Mouse (Mus musculus): Measurements from ENCODE around the gene 1700007K13Rik. TPM values are rescaled to one million over a fixed set of nuclear protein-coding genes. Genes with fewer than 3 reads are reported as not detected.

1700007K13Rik gene
- not detected for total RNA-seq (2023)

DNA sequence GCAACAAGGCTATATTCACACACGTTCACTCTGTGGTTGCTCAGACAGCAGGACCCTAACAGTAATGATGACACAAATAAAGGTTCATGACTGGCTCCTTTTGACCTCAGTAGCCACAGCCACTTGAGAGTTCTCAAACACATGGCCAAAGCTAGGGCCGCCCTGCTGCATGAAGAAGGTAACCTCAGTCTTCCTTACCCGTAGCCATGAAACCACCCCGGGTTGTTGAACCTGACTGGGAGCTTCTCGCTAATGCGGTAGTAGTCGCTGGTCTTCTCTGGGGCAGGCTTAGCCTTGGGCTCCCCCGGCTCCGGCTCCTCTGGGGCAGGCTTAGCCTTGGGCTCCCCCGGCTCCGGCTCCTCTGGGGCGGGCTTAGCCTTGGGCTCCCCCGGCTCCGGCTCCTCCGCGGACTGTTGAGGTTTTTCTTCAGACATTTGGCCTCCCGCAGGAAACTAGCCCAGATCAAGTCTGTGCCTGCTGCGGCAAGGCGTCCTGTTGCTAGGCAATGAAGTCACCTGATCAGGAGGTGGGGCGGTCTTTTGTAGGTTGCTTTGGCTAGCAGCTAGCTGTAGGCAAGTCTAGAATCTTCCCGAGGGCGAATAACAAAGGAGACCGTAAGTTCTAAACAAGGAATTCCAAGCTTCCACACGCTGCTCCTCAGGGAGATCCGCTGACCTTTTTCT, at the start of gene 1700007K13Rik:
1700007K13Rik (minus strand) TSS at position 497 of the 683 bp plus-strand sequence.

DNA sequence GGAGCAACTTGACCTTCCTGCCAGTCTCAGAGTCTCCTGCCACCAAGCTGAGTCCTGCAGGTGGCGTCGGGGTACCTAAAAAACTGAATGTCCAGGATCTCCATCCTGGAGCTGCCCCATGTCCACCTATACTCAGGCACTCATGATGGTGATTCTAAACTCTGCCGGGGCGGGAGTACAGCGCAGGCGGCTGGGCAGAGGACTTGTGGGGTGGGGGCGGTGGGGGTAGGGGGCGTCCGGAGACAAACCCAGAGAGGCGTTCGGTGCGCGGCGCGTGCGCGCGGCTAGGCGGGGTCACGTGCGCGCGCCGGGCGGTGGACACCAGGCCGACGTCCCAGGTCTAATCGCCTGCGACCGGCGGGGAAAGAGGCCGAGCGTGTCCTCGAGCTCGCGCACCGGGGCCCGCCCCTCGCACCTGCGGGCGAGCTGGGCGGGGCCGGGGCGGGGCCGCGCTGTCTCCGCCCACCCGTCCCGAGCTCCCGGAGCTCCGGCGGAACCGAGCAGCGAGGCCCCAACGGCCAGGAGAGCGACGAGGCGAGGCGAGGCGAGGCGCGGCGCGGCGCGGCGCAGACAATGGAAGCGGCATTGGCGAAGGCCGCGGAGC, 46.8 kb upstream of the 1700007K13Rik start, which contains the start of gene Ralgds:
Ralgds (plus strand) TSS at position 328 of the 604 bp plus-strand sequence.

DNA sequence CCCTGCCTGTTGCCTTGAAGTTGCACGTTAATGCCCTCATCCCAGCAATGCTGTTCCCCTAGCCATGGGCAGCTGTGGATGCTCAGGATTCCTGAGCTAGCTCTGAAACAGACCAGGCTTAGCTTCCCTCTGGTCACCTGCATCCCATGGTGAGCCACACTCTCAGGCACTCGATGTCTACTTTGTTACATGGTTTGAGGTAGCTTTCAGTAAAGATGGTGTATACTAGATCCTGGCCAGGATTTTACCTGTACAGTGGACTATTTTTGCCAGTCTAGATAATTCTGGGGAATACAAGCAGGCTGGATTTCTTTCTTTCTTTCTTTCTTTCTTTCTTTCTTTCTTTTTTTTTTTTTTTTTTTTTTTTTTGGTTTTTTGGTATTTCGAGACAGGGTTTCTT, 39.7 kb upstream of the 1700007K13Rik start, which contains the start of gene Gm10134:
Gm10134 (plus strand) TSS at position 301 of the 400 bp plus-strand sequence.

DNA sequence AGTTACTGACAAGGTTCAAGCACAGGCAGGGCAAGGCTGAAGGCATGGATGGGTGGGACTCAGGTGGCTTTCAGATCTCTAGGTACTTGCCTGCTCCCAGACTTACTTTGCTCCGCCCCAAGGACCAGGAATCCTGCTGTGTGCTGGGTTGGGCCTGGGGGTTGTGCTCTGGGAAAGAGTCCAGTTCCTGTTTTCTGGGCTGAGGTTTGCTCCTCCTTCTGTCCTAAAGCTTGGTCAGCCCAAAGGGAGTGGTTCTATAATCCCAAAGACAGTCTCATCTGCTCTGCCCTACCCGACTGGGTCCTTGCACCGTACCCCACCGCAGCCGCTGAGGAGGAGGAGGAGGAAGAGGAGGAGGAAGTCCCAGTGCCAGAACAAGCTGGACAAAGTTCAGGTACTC, 30.5 kb upstream of the 1700007K13Rik start, which contains the start of gene Gbgt1:
Gbgt1 (plus strand) TSS at position 221 of the 400 bp plus-strand sequence.

DNA sequence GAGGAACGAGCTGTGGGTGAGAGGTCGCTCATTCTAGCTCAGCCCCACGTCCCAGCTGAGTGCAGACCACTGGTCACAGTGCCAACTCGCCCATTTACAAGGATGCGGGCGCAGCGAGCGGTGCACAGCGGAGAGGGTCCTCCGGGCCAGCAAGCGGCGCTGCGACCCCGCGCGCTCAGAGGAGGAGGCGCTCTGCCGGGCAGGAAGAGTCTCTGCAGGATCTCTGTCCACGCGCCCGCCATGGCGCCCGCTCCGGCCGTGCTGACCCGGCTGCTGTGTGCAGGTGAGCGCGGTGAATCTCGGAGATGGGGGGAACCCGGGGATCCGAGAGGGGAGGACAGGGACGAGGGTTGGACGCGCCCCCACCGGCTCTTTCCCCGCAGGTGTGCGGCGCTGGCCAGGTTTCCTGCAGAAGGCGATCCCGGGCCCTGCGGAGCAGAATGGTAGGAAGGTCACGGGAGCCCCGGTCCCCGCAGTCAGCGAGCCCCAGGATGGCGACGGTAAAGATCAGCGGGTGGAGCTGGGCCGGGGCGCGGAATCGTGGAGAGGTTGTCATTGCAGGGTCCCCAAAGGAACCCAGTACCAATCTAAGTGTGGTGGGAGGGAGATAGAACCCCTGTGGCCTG, 1.8 kb upstream of the 1700007K13Rik start, which contains the start of gene Mrps2:
Mrps2 (plus strand) TSS at position 207 of the 626 bp plus-strand sequence.

DNA sequence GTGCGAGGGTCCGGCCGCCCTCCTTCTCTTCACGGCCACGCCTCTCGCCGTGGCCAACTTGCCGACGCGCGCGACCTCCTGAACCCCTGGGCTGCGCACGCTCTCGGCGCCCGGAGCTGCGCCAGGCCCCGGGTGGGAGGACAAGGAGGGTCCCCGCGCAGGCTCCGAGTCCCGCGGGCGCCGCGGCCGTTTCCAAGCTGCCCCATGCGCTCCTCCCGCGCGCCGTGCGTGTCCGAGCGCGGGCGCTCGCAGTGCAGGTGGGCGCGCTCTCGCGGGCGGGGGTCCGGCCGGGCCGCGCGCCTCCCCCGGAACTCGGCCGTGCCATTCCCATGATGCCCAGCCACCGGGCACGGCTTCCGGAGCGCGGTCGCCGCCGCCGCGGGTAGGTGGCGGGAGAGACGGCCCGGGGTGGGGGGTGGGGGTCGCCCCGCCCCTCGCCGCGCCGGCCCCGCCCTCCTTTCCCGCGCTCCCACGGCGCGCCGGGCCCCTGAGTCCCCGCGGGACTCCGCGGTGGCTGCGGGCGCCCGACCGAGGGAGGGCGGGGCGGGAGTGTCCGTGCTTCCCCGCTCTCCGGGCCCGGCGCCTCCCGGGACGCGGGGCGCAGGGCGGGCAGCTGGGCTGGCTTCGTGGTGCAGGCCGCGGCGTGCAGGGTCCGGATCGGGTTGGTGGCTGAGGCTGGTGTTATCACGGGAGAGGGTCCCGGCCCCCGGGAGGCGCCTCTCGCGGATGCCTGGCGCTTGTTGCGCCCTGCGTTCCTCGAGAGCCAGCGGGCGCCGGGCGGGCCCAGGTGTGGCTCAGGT, 19.4 kb downstream of the 1700007K13Rik start, which contains the start of gene Ppp1r26:
Ppp1r26 (plus strand) TSS at position 286 of the 800 bp plus-strand sequence.

Other genes with a start within 250 kb of the 1700007K13Rik start
- not detected for gene Ppp1r26, start 19.5 kb downstream of the 1700007K13Rik start, total RNA-seq (2023)
- gene Mrps2, start 1.7 kb upstream of the 1700007K13Rik start, total RNA-seq (2023): 10 to 100 TPM; 19.4 to 22.9 TPM
- under 1 TPM in 1 of 2 experiments, not detected in 1; 0.70 TPM for gene Gbgt1, start 30.6 kb upstream of the 1700007K13Rik start, total RNA-seq (2023)
- 1 to 10 TPM in 1 of 2 experiments, not detected in 1; 2.4 TPM for gene Gm10134, start 39.8 kb upstream of the 1700007K13Rik start, total RNA-seq (2023)
- gene Ralgds, start 46.8 kb upstream of the 1700007K13Rik start, total RNA-seq (2023): 10 to 100 TPM; 23.6 to 25.2 TPM
- gene Cel, start 97.1 kb upstream of the 1700007K13Rik start, total RNA-seq (2023): not detected
- 10 to 100 TPM; 22.0 to 25.9 TPM for gene Gtf3c5, start 117.4 kb upstream of the 1700007K13Rik start, total RNA-seq (2023)
- gene Gfi1b, start 155.7 kb upstream of the 1700007K13Rik start, total RNA-seq (2023): 1 to 10 TPM in 1 of 2 experiments, under 1 TPM in 1; 0.83 to 2.7 TPM
- 10 to 100 TPM; 42.4 to 50.5 TPM for gene Tsc1, start 174.9 kb upstream of the 1700007K13Rik start, total RNA-seq (2023)
- gene Spaca9, start 233.4 kb upstream of the 1700007K13Rik start, total RNA-seq (2023): under 1 TPM in 1 of 2 experiments, not detected in 1; 0.90 TPM
- gene Ak8, start 233.8 kb upstream of the 1700007K13Rik start, total RNA-seq (2023): 1 to 10 TPM in 1 of 2 experiments, not detected in 1; 1.2 TPM

Data from T-cell, adult 66 days (primary cell).